Mouse (Mus musculus) lung, adult 2 months (tissue): ENCODE data around the gene Chd8.

Experiments
- CTCF ChIP-seq: fragments of 200-500 bp; IDR thresholded peaks from 2 replicates; pipeline ENCODE4 v1.5.1; 2011; ENCODE audit warnings: mild to moderate bottlenecking, low read length, control low read depth; ENCODE audit not compliant: insufficient read depth
- POLR2A ChIP-seq: fragments of 200-500 bp; IDR thresholded peaks from 2 replicates; pipeline ENCODE4 v1.6.1; 2011; ENCODE audit warnings: low read depth, mild to moderate bottlenecking, control low read depth, low read length, borderline replicate concordance; ENCODE audit errors: extremely low read depth

DNA sequence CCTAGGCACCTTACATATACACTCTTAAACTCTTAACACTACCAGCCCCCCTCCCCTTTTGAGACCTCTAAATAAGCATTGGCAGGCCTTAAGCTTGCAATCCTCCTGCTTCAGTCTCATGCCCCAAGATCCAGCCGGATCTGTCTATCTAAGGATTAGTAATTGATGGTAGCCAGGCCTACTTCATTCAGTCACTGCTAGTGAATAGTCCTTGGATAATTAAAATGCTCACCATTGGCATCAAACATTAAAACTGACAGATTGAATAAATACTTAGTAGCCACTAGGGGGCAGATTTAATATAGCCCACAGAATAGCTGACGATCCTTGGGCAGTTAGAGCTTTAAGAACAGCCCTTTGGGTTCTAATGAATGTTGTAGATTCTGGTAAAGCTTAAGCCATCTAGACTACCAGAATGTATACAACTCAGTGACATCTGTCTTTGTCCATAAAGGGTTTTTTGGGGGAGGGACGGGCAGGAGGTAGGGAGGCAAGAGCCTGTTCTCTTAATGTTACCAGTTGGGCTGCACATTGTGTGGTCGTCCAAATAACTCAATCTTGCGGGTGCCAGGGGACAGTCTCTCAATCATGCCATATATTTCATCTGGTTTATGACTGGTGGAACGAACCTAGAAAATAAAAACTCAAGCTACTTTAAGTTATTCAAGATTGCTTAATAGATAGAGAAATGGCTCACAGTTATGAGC, 38.1 kb upstream of the Chd8 start:
- TF ChIP-seq CTCF (no peak), POLR2A (no peak)
